In genomic region chr12:69227776-69228466, GRCm38 (mm10) we compare ENCODE assay signal across 8 mouse cellular contexts. TPM values are rescaled to one million over a fixed set of nuclear protein-coding genes. Genes with fewer than 3 reads are reported as not detected.
A peak's percentile ranks its signal among the peaks of the same experiment; 100 is the strongest.
DNase-seq lines count a peak whose midpoint lies in the region; ATAC-seq and TF ChIP-seq lines count a peak whose summit lies in the region.

Pole2 (minus strand) TSS chr12:69228195.

- no peak for TF ChIP-seq CTCF in bone marrow macrophage, adult 2 months (IDR thresholded peaks at IDR 0.05; ENCODE audit: low read depth, low read length)
- no peak for TF ChIP-seq CTCF in embryonic fibroblast, embryonic 13.5 days (IDR thresholded peaks at IDR 0.05; ENCODE audit: borderline replicate concordance, insufficient read depth, low read length)
- TF ChIP-seq CTCF in spleen, adult 2 months (IDR thresholded peaks at IDR 0.05; ENCODE audit: extremely low read depth, insufficient read depth, insufficient read length, insufficient replicate concordance): no peak

- WGBS in limb, embryonic 13.5 days: 0% methylated on average over 37 of the region's 37 CpGs
- WGBS in midbrain, embryonic 15.5 days: under 1% methylated on average over 37 of the region's 37 CpGs
- under 1% methylated on average over 37 of the region's 37 CpGs for WGBS in spleen, adult 2 months

- peak within 1 kb of the TSS; percentile 65 for H3K9ac ChIP-seq in limb, embryonic 13.5 days
- peak within 1 kb of the TSS; percentile 55 for H3K9ac ChIP-seq in midbrain, embryonic 15.5 days

- H3K36me3 ChIP-seq in limb, embryonic 13.5 days: peaks cover 23% of the 10 kb centered on the region
- H3K36me3 ChIP-seq in midbrain, embryonic 15.5 days (replicated peaks): no peaks in the 10 kb centered on the region
- no peaks in the 10 kb centered on the region for H3K36me3 ChIP-seq in spleen, adult 2 months (ENCODE audit: control insufficient read depth, insufficient read depth, low read length)

- TF ChIP-seq POLR2A in bone marrow macrophage, adult 2 months (IDR thresholded peaks at IDR 0.05; ENCODE audit: borderline replicate concordance, low read depth, low read length): no peak
- TF ChIP-seq POLR2A in embryonic fibroblast, embryonic 13.5 days (IDR thresholded peaks at IDR 0.05; ENCODE audit: low read depth, low read length): peak; percentile 42
- no peak; the same call in 1 of the 2 replicates for TF ChIP-seq POLR2A in spleen, adult 2 months (IDR thresholded peaks at IDR 0.05; ENCODE audit: low read depth, low read length)

- peak within 1 kb of the TSS; percentile 72 for H3K4me3 ChIP-seq in bone marrow macrophage, adult 2 months (ENCODE audit: insufficient read depth, low read length)
- H3K4me3 ChIP-seq in embryonic fibroblast, embryonic 13.5 days (ENCODE audit: insufficient read depth, low read length): peak within 1 kb of the TSS; percentile 62
- peak within 1 kb of the TSS; percentile 65 for H3K4me3 ChIP-seq in limb, embryonic 13.5 days
- peak within 1 kb of the TSS; percentile 82 for H3K4me3 ChIP-seq in midbrain, embryonic 15.5 days
- H3K4me3 ChIP-seq in spleen, adult 2 months (ENCODE audit: extremely low read depth, insufficient read depth, insufficient read length): peak within 1 kb of the TSS; percentile 95

- peak within 1 kb of the TSS; percentile 5; the same call in 1 of the 2 replicates for H3K27ac ChIP-seq in bone marrow macrophage, adult 2 months (ENCODE audit: insufficient read depth, low read depth, low read length)
- peak within 1 kb of the TSS; percentile 80 for H3K27ac ChIP-seq in embryonic fibroblast, embryonic 13.5 days (ENCODE audit: insufficient read depth, low read length)
- peak within 1 kb of the TSS; percentile 89 for H3K27ac ChIP-seq in limb, embryonic 13.5 days
- H3K27ac ChIP-seq in midbrain, embryonic 15.5 days: peak within 1 kb of the TSS; percentile 75
- H3K27ac ChIP-seq in spleen, adult 2 months (ENCODE audit: insufficient read depth, low read length): peak within 1 kb of the TSS; percentile 59; the same call in 1 of the 2 replicates

- H3K4me1 ChIP-seq in bone marrow macrophage, adult 2 months (ENCODE audit: control insufficient read depth, insufficient read depth, low read length): peaks cover 8% of the 10 kb centered on the region; the same call in 1 of the 2 replicates
- no peaks in the 10 kb centered on the region for H3K4me1 ChIP-seq in embryonic fibroblast, embryonic 13.5 days (ENCODE audit: control insufficient read depth, insufficient read depth, low read length)
- H3K4me1 ChIP-seq in limb, embryonic 13.5 days: peaks cover 4% of the 10 kb centered on the region; the same call in 1 of the 2 replicates
- no peaks in the 10 kb centered on the region for H3K4me1 ChIP-seq in midbrain, embryonic 15.5 days
- no peaks in the 10 kb centered on the region; the same call in 1 of the 2 replicates for H3K4me1 ChIP-seq in spleen, adult 2 months (ENCODE audit: control insufficient read depth, insufficient read depth, insufficient read length)

- no peaks in the 10 kb centered on the region for H3K9me3 ChIP-seq in limb, embryonic 13.5 days
- no peaks in the 10 kb centered on the region for H3K9me3 ChIP-seq in midbrain, embryonic 15.5 days

- peak; percentile 91 to 93 for DNase-seq in B cell, adult 2 months
- DNase-seq in heart, adult 9 months (ENCODE audit: low spot score in 2 of 2): peak; percentile 88 to 91
- peak; percentile 87 for DNase-seq in kidney, adult 9 months
- peak; percentile 55 to 77 for DNase-seq in spleen, adult 2 months (ENCODE audit: low read depth in 1 of 2, low spot score in 2 of 2)

- H3K4me2 ChIP-seq in limb, embryonic 13.5 days (replicated peaks): peak within 1 kb of the TSS; percentile 59
- H3K4me2 ChIP-seq in midbrain, embryonic 15.5 days: peak within 1 kb of the TSS; percentile 56

- H3K27me3 ChIP-seq in limb, embryonic 13.5 days: no peaks in the 10 kb centered on the region
- no peaks in the 10 kb centered on the region for H3K27me3 ChIP-seq in midbrain, embryonic 15.5 days (replicated peaks)
- no peaks in the 10 kb centered on the region for H3K27me3 ChIP-seq in spleen, adult 2 months (ENCODE audit: control insufficient read depth, insufficient read depth, low read length)

- ATAC-seq in limb, embryonic 13.5 days (ENCODE audit: low FRiP score, low read depth): peak; percentile 97
- peak; percentile 95 for ATAC-seq in midbrain, embryonic 15.5 days (replicated peaks)

RNA-seq across cellular contexts. Expression of gene Pole2, which starts in this region (rescaled TPM):
- polyA plus RNA-seq in bone marrow macrophage, adult 2 months (2012; ENCODE audit: insufficient read depth, insufficient read length, missing spikeins): 9.3 and 10.2 TPM in 2 replicates
- 10.0 and 11.9 TPM in 2 replicates for polyA plus RNA-seq in embryonic fibroblast, embryonic 13.5 days (2011; ENCODE audit: insufficient read length, low read depth, missing spikeins)
- 26.5 and 29.8 TPM in 2 replicates for polyA plus RNA-seq in limb, embryonic 13.5 days (2015; fragmentation: Nextera tagmentation; extraction: Ambion mirVana)
- 3.4 and 4.5 TPM in 2 replicates for polyA plus RNA-seq in midbrain, embryonic 15.5 days (2015; fragmentation: Nextera tagmentation; extraction: Ambion mirVana)
- 4.2 and 4.4 TPM in 2 replicates for polyA plus RNA-seq in spleen, adult 2 months (2012; rRNA removed)

Comparison
In these comparisons a context has a peak if more than half of its experiments do, and no peak if none do; other contexts are left out.
1. Peak in every context shown above with its lines: DNase-seq, ATAC-seq, H3K4me3 ChIP-seq and H3K27ac ChIP-seq.
2. H3K27ac ChIP-seq: peak in every context shown above with its lines; median percentile 89 in limb, embryonic 13.5 days; 80 in embryonic fibroblast, embryonic 13.5 days; 75 in midbrain, embryonic 15.5 days; 59 in spleen, adult 2 months; 5 in bone marrow macrophage, adult 2 months.